Mouse (Mus musculus) kidney, embryonic 16.5 days (tissue): ENCODE data around the gene Pdzrn3. TPM values are rescaled to one million over a fixed set of nuclear protein-coding genes. Genes with fewer than 3 reads are reported as not detected.

ENCODE experiments used
- ATAC-seq: fragments of 200-750 bp; cut with Nextera tagmentation; 2 replicates; pipeline ENCODE4 v1.8.0; 2017; ENCODE audit warnings: moderate TSS enrichment; ENCODE audit not compliant: low FRiP score, low TSS enrichment
- H3K27ac ChIP-seq: fragments of 300-500 bp; sonication (generic); 2 replicates; pipeline ENCODE4 v1.5.1; 2014; ENCODE audit warnings: low read length
- H3K27me3 ChIP-seq: fragments of 300-500 bp; sonication (generic); 2 replicates; pipeline ENCODE4 v1.6.1; 2014; ENCODE audit warnings: low read length, control low read depth, mixed read lengths; ENCODE audit not compliant: insufficient read depth
- H3K36me3 ChIP-seq: fragments of 300-500 bp; sonication (generic); 2 replicates; pipeline ENCODE4 v1.6.1; 2014; ENCODE audit warnings: low read length, control low read depth, mixed read lengths; ENCODE audit not compliant: insufficient read depth
- H3K4me1 ChIP-seq: fragments of 300-500 bp; sonication (generic); 2 replicates; pipeline ENCODE4 v1.6.1; 2014; ENCODE audit warnings: low read length, control low read depth, mixed read lengths; ENCODE audit not compliant: insufficient read depth
- H3K4me2 ChIP-seq: fragments of 300-500 bp; sonication (generic); replicated peaks from 2 replicates; pipeline ENCODE4 v1.6.1; 2014; ENCODE audit warnings: low read depth, low read length
- H3K4me3 ChIP-seq: fragments of 300-500 bp; sonication (generic); 2 replicates; pipeline ENCODE4 v1.5.1; 2014; ENCODE audit warnings: mild to moderate bottlenecking, low read length
- H3K9ac ChIP-seq: fragments of 300-500 bp; sonication (generic); replicated peaks from 2 replicates; pipeline ENCODE4 v1.6.1; 2014; ENCODE audit warnings: low read length
- H3K9me3 ChIP-seq: fragments of 300-500 bp; sonication (generic); 2 replicates; pipeline ENCODE4 v1.6.1; 2016; ENCODE audit warnings: low read length, control low read depth
- WGBS: fragments of 180-500 bp; shearing (Covaris S2); extraction: QIAGEN DNeasy Blood & Tissue Kit; methylation state at CpG from one replicate; pipeline ENCODE4 v1.1.7; 2014; 5-methylcytosine and 5-hydroxymethylcytosine counted together
- polyA plus RNA-seq: library from polyadenylated mRNA; unstranded; fragments of >200 nt; fragmentation: Nextera tagmentation; extraction: Ambion mirVana; gene quantifications from 2 replicates; pipeline ENCODE4 v1.2.1, GENCODE M21; 2015

Gene Pdzrn3
- polyA plus RNA-seq, 1 experiment from 2014 or later = 8.7 TPM

DNA sequence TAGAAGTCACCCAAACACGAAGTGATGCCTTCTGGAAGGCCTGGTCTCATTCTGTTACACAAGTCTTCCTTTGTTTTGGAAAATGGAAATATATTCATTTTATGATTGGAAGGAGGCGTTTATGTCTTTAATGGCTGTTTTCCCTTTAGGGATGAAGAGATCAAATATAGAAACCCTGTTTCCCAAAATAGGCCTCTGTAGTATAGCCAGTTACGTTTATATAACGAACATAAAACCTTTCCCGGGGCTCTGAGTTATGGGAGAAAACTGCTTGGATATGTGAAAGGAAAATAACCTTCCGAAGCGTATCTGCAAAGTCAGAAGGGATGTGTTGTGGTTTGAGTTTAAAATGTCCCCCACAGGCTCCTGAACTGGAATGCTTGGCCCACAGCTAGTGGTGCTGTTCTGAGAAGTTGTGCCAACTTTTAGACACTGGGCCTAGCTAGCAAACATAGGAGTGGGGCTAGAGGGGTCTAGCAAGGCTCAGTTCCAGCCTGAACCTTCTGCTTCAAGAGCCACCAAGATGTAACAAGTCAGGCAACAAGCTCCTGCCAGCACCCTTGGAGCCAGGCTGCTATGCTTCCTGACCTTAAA lies 58.2 kb downstream of the Pdzrn3 start:
- H3K9ac ChIP-seq = no peak overlapping the region
- 0 out of 2 replicates have a peak overlapping the region, but pooled peaks have one; percentile 30 for H3K27ac ChIP-seq
- 47% methylated on average over 7 of the region's 7 CpGs for WGBS
- no peaks in the 10 kb centered on the region for H3K27me3 ChIP-seq
- ATAC-seq = no peak
- H3K4me3 ChIP-seq = no peak overlapping the region
- H3K36me3 ChIP-seq = no peaks in the 10 kb centered on the region
- H3K4me1 ChIP-seq = 0 out of 2 replicates have a peak, but pooled peaks cover 9% of the 10 kb centered on the region
- H3K4me2 ChIP-seq = no peak overlapping the region
- no peaks in the 10 kb centered on the region for H3K9me3 ChIP-seq

DNA sequence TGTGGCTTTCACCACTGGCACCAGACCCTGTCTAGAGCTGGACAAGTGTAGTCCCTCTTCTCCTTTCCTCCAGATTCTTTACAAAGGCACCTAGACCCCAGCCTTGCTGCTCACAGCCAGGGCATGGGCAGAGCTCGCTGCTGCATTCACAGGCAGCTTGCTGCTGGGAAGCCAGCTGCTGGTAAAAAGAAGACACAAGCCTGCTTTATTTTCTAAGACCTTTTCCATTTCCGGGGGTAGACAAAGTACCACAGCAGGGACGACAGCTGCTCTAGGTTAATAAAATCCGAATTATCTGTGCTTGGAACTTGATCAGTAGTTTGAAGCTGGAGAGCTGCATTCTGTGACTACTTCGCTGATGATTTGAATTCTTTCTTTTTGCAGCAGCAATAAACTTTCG lies 59.2 kb downstream of the Pdzrn3 start:
- H3K9me3 ChIP-seq = no peaks in the 10 kb centered on the region
- ATAC-seq = no peak
- no peaks in the 10 kb centered on the region for H3K27me3 ChIP-seq
- no peak overlapping the region for H3K4me2 ChIP-seq
- no peak overlapping the region for H3K4me3 ChIP-seq
- 49% methylated on average over 6 of the region's 6 CpGs for WGBS
- H3K9ac ChIP-seq = no peak overlapping the region
- no peak overlapping the region for H3K27ac ChIP-seq
- H3K36me3 ChIP-seq = no peaks in the 10 kb centered on the region
- H3K4me1 ChIP-seq = 0 out of 2 replicates have a peak, but pooled peaks cover 9% of the 10 kb centered on the region

- H3K27ac ChIP-seq = no peak overlapping the region
- no peak overlapping the region for H3K9ac ChIP-seq
- WGBS = 26% methylated on average over 6 of the region's 6 CpGs
- H3K4me3 ChIP-seq = no peak overlapping the region
- peaks cover 14% of the 10 kb centered on the region; the same call in 1 of the 2 replicates for H3K4me1 ChIP-seq
- no peak for ATAC-seq
- H3K27me3 ChIP-seq = no peaks in the 10 kb centered on the region
- no peaks in the 10 kb centered on the region for H3K36me3 ChIP-seq
- no peak overlapping the region for H3K4me2 ChIP-seq
- H3K9me3 ChIP-seq = no peaks in the 10 kb centered on the region
These were observed 66.3 kb downstream of the Pdzrn3 start for GRCm38 (mm10) chr6:101311446-101311845.

GRCm38 (mm10) chr6:101310491-101310890 lies 67.2 kb downstream of the Pdzrn3 start:
- H3K4me2 ChIP-seq = no peak overlapping the region
- H3K4me1 ChIP-seq = peaks cover 13% of the 10 kb centered on the region; the same call in 1 of the 2 replicates
- H3K27ac ChIP-seq = no peak overlapping the region
- no peak overlapping the region for H3K4me3 ChIP-seq
- no peak overlapping the region for H3K9ac ChIP-seq
- 80% methylated on average over 9 of the region's 9 CpGs for WGBS
- H3K9me3 ChIP-seq = no peaks in the 10 kb centered on the region
- ATAC-seq = peak; percentile 17; the same call in 1 of the 2 replicates
- H3K27me3 ChIP-seq = no peaks in the 10 kb centered on the region
- no peaks in the 10 kb centered on the region for H3K36me3 ChIP-seq

GRCm38 (mm10) chr6:101307964-101308531 lies 69.6 kb downstream of the Pdzrn3 start:
- Histone ChIP-seq H3K27ac (no peak overlapping the region), H3K36me3 (no peaks in the 10 kb centered on the region), H3K4me3 (no peak overlapping the region), H3K27me3 (no peaks in the 10 kb centered on the region), H3K9me3 (no peaks in the 10 kb centered on the region), H3K9ac (no peak overlapping the region), H3K4me1 (peaks cover 13% of the 10 kb centered on the region; the same call in 1 of the 2 replicates), H3K4me2 (no peak overlapping the region)
- 67% methylated on average over 11 of the region's 11 CpGs for WGBS
- no peak for ATAC-seq

DNA sequence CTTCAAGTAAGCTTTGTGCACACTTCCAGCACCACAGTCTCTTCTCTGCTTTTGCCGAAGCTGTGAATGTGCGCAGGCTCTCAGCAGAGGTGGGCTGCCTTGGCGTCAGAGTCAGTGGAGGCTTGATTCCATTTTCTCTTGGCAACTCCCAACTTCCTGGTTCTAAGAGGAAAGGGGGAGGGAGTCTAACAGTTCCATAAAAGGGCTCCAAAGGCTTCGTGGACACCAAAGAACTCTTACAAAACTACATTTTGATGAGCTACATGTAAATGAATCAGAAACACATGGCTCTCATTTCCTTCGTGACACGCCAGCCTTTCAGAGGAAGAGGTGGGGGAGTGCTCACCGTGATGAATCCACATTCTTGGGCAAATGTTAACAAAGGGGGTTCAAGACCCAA lies 70.9 kb downstream of the Pdzrn3 start:
- H3K27me3 ChIP-seq = no peaks in the 10 kb centered on the region
- H3K9ac ChIP-seq = no peak overlapping the region
- peaks cover 10% of the 10 kb centered on the region; the same call in 1 of the 2 replicates for H3K4me1 ChIP-seq
- 52% methylated on average over 7 of the region's 7 CpGs for WGBS
- H3K27ac ChIP-seq = no peak overlapping the region
- no peaks in the 10 kb centered on the region for H3K36me3 ChIP-seq
- ATAC-seq = no peak
- H3K4me2 ChIP-seq = no peak overlapping the region
- H3K4me3 ChIP-seq = no peak overlapping the region
- no peaks in the 10 kb centered on the region for H3K9me3 ChIP-seq

DNA sequence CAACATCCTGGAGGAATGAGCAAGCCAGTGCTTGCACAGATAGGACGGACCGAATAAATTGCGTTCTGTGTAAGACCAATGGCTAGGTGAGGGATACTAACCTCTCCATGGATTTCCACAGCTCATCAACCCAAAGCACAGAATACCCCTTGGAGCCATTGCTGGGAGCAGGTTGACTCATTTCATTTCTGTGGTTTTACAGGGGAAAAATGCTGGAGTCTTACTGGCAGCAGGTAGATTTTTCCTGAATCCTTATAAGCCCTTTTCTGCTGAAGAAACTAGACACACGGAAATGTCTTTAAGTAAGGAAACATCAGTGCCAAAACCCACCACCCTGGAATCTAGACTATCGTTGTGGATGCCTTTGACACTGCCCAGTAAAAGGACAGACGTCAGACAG lies 72.2 kb downstream of the Pdzrn3 start:
- Histone ChIP-seq H3K27me3 (no peaks in the 10 kb centered on the region), H3K4me1 (0 out of 2 replicates have a peak, but pooled peaks cover 1% of the 10 kb centered on the region), H3K9me3 (no peaks in the 10 kb centered on the region), H3K4me2 (no peak overlapping the region), H3K9ac (no peak overlapping the region), H3K36me3 (no peaks in the 10 kb centered on the region), H3K27ac (no peak overlapping the region), H3K4me3 (no peak overlapping the region)
- no peak for ATAC-seq
- 91% methylated on average over 6 of the region's 6 CpGs for WGBS

GRCm38 (mm10) chr6:101303959-101304738 lies 73.5 kb downstream of the Pdzrn3 start:
- Histone ChIP-seq H3K4me1 (no peaks in the 10 kb centered on the region), H3K27me3 (no peaks in the 10 kb centered on the region), H3K4me2 (no peak overlapping the region), H3K4me3 (no peak overlapping the region), H3K36me3 (no peaks in the 10 kb centered on the region), H3K9me3 (no peaks in the 10 kb centered on the region), H3K9ac (no peak overlapping the region), H3K27ac (no peak overlapping the region)
- no peak for ATAC-seq
- 90% methylated on average over 11 of the region's 11 CpGs for WGBS

DNA sequence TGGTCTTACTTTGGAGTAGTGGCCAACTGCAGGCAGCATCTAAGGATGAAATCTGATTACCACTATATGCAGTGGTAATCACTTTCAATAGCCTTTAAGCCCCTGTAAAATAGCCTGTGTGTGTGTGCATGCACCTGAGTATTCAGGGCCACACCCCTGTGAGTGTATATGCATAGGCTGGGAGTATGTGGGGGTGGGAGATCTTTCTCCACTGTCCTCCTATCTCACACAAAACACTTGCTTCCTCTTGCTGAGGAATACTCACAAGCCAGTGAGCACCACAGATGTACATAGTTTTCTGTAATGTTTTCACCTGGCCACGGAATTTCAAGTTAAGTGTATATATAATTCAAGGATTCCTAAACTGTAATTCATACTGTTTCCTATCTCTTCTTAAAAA lies 74.2 kb downstream of the Pdzrn3 start:
- no peak for ATAC-seq
- no peak overlapping the region for H3K4me3 ChIP-seq
- WGBS = 85% methylated on average over 1 of the region's 1 CpGs
- no peak overlapping the region for H3K4me2 ChIP-seq
- H3K36me3 ChIP-seq = no peaks in the 10 kb centered on the region
- no peaks in the 10 kb centered on the region for H3K4me1 ChIP-seq
- H3K27ac ChIP-seq = no peak overlapping the region
- H3K9me3 ChIP-seq = no peaks in the 10 kb centered on the region
- H3K27me3 ChIP-seq = no peaks in the 10 kb centered on the region
- no peak overlapping the region for H3K9ac ChIP-seq

- no peaks in the 10 kb centered on the region for H3K36me3 ChIP-seq
- H3K9ac ChIP-seq = no peak overlapping the region
- no peak overlapping the region for H3K4me2 ChIP-seq
- ATAC-seq = no peak
- no peak overlapping the region for H3K4me3 ChIP-seq
- H3K4me1 ChIP-seq = no peaks in the 10 kb centered on the region
- H3K9me3 ChIP-seq = no peaks in the 10 kb centered on the region
- no peak overlapping the region for H3K27ac ChIP-seq
- H3K27me3 ChIP-seq = no peaks in the 10 kb centered on the region
- 92% methylated on average over 8 of the region's 8 CpGs for WGBS
These were observed 76.5 kb downstream of the Pdzrn3 start for GRCm38 (mm10) chr6:101301154-101301553.
